Comparison of ENCODE assay signal across 24 mouse cellular contexts in genomic region chr16:96222452-96222851, GRCm38 (mm10). TPM values are rescaled to one million over a fixed set of nuclear protein-coding genes. Genes with fewer than 3 reads are reported as not detected.
DNase-seq lines count a peak whose midpoint lies in the region; ATAC-seq and TF ChIP-seq lines count a peak whose summit lies in the region.
"Had no signal": no experiment of that assay in that cellular context is flagged by ENCODE, and none has a peak within 500 bp of the region (broad histone marks: within the 10 kb centered on the region; RNA-seq: fewer than 3 reads in every experiment).

No protein-coding gene starts in this region.

- no peak for ATAC-seq in heart, embryonic 12.5 days (ENCODE audit: insufficient number of reproducible peaks, low FRiP score)
- ATAC-seq in heart, embryonic 15.5 days (replicated peaks; ENCODE audit: insufficient number of reproducible peaks, insufficient read depth, low FRiP score, low read depth), result no peak
- ATAC-seq in heart, postnatal 0 days (ENCODE audit: insufficient read depth, low read depth), result no peak
- no peak for ATAC-seq in heart, embryonic 11.5 days (replicated peaks; ENCODE audit: insufficient number of reproducible peaks, low FRiP score, low TSS enrichment)
- ATAC-seq: activated CD4-positive, CD25-positive, alpha-beta regulatory T cell, adult 4 months; CD4-positive, CD25-positive, alpha-beta regulatory T cell, adult 4 months; forebrain, embryonic 13.5 days; Patski had no signal

- no peak for TF ChIP-seq EP300 in heart, adult 2 months (IDR thresholded peaks at IDR 0.05; ENCODE audit: insufficient read depth, low read depth, low read length)
- TF ChIP-seq EP300 in heart, postnatal 0 days (IDR thresholded peaks at IDR 0.05; ENCODE audit: low read depth), result no peak

- no peaks in the 10 kb centered on the region for H3K79me2 ChIP-seq in heart, adult 2 months (replicated peaks; ENCODE audit: control insufficient read depth, insufficient read depth, low read length)

- no peak overlapping the region for H3K4me2 ChIP-seq in heart, embryonic 12.5 days
- no peak overlapping the region for H3K4me2 ChIP-seq in heart, embryonic 15.5 days
- H3K4me2 ChIP-seq in heart, postnatal 0 days (ENCODE audit: low read depth, low read length), result no peak overlapping the region
- H3K4me2 ChIP-seq in heart, embryonic 11.5 days, result no peak overlapping the region
- H3K4me2 ChIP-seq: embryonic facial prominence, embryonic 12.5 days; forebrain, embryonic 13.5 days had no signal

- WGBS in heart, adult 2 months, result 59% methylated on average over 1 of the region's 1 CpGs
- 71% methylated on average over 1 of the region's 1 CpGs for WGBS in heart, embryonic 12.5 days
- 76% methylated on average over 1 of the region's 1 CpGs for WGBS in heart, embryonic 15.5 days
- WGBS in heart, postnatal 0 days, result 78% methylated on average over 1 of the region's 1 CpGs
- WGBS in heart, embryonic 11.5 days (ENCODE audit: insufficient replicate concordance), result 66% methylated on average over 1 of the region's 1 CpGs

- DNase-seq in gastrocnemius, adult 2 months, result no peak
- no peak for DNase-seq in gastrocnemius, postnatal 10 days
- DNase-seq in heart, adult 2 months, result no peak
- DNase-seq in heart, adult 9 months (ENCODE audit: low spot score in 2 of 2), result no peak
- DNase-seq in heart, postnatal 0 days (ENCODE audit: low spot score), result no peak
- DNase-seq: adrenal gland, adult 8-10 months; adrenal gland, postnatal 14 days; adrenal gland, postnatal 36 days; B cell, adult 2 months; cerebellum, adult 11-12 months; cerebellum, adult 2 months; cerebellum, adult 9-10 months; cerebellum, postnatal 10 days had no signal

- TF ChIP-seq CTCF in gastrocnemius, adult 2 months (IDR thresholded peaks at IDR 0.05), result no peak
- TF ChIP-seq CTCF in heart, adult 2 months (IDR thresholded peaks at IDR 0.05), result no peak
- TF ChIP-seq CTCF in heart, postnatal 0 days (IDR thresholded peaks at IDR 0.05; ENCODE audit: low read depth), result no peak

- H3K27ac ChIP-seq in gastrocnemius, adult 2 months, result peak overlapping the region; percentile 89
- peak overlapping the region; percentile 55; the same call in 1 of the 2 replicates for H3K27ac ChIP-seq in heart, adult 2 months
- no peak overlapping the region for H3K27ac ChIP-seq in heart, embryonic 12.5 days (ENCODE audit: poor library complexity, severe bottlenecking)
- H3K27ac ChIP-seq in heart, embryonic 15.5 days, result peak overlapping the region; percentile 40
- 0 out of 2 replicates have a peak overlapping the region, but pooled peaks have one; percentile 56 for H3K27ac ChIP-seq in heart, postnatal 0 days (ENCODE audit: low read depth)
- H3K27ac ChIP-seq in heart, embryonic 11.5 days (ENCODE audit: low read depth, low read length), result no peak overlapping the region
- H3K27ac ChIP-seq: embryonic facial prominence, embryonic 10.5 days; embryonic facial prominence, embryonic 12.5 days; forebrain, embryonic 13.5 days had no signal

- no peaks in the 10 kb centered on the region for H3K27me3 ChIP-seq in heart, adult 2 months (ENCODE audit: control insufficient read depth, insufficient read depth, low read length)
- H3K27me3 ChIP-seq in heart, embryonic 12.5 days (replicated peaks), result no peaks in the 10 kb centered on the region
- no peaks in the 10 kb centered on the region for H3K27me3 ChIP-seq in heart, embryonic 15.5 days
- H3K27me3 ChIP-seq in heart, postnatal 0 days (ENCODE audit: control insufficient read depth, insufficient read depth, low read length), result no peaks in the 10 kb centered on the region
- H3K27me3 ChIP-seq in heart, embryonic 11.5 days (ENCODE audit: control insufficient read depth, insufficient read depth, low read length), result no peaks in the 10 kb centered on the region
- H3K27me3 ChIP-seq: CH12.LX; embryonic facial prominence, embryonic 12.5 days; forebrain, embryonic 13.5 days; Patski had no signal

- no peaks in the 10 kb centered on the region for H3K9me3 ChIP-seq in heart, embryonic 12.5 days (replicated peaks)
- no peaks in the 10 kb centered on the region for H3K9me3 ChIP-seq in heart, embryonic 15.5 days (replicated peaks)
- H3K9me3 ChIP-seq in heart, postnatal 0 days (replicated peaks; ENCODE audit: control insufficient read depth, low read length), result no peaks in the 10 kb centered on the region
- H3K9me3 ChIP-seq in heart, embryonic 11.5 days (replicated peaks; ENCODE audit: control insufficient read depth, low read length), result no peaks in the 10 kb centered on the region
- H3K9me3 ChIP-seq: embryonic facial prominence, embryonic 10.5 days; embryonic facial prominence, embryonic 12.5 days; forebrain, embryonic 13.5 days; G1E had no signal

- TF ChIP-seq POLR2A in heart, adult 2 months (IDR thresholded peaks at IDR 0.05; ENCODE audit: insufficient read depth, low read depth, low read length), result no peak

- peak overlapping the region; percentile 56 for H3K4me3 ChIP-seq in gastrocnemius, adult 2 months
- no peak overlapping the region for H3K4me3 ChIP-seq in heart, adult 2 months
- no peak overlapping the region for H3K4me3 ChIP-seq in heart, embryonic 12.5 days
- no peak overlapping the region for H3K4me3 ChIP-seq in heart, embryonic 15.5 days
- H3K4me3 ChIP-seq in heart, postnatal 0 days (ENCODE audit: low read depth, low read length), result no peak overlapping the region
- H3K4me3 ChIP-seq in heart, embryonic 11.5 days (ENCODE audit: low read depth, low read length), result no peak overlapping the region
- H3K4me3 ChIP-seq: embryonic facial prominence, embryonic 10.5 days; embryonic facial prominence, embryonic 12.5 days; forebrain, embryonic 13.5 days had no signal

- no peak overlapping the region for H3K9ac ChIP-seq in heart, adult 2 months (ENCODE audit: low read depth, low read length)
- H3K9ac ChIP-seq in heart, embryonic 12.5 days, result no peak overlapping the region
- H3K9ac ChIP-seq in heart, embryonic 15.5 days, result no peak overlapping the region
- no peak overlapping the region for H3K9ac ChIP-seq in heart, postnatal 0 days (replicated peaks; ENCODE audit: low read depth, low read length)
- no peak overlapping the region for H3K9ac ChIP-seq in heart, embryonic 11.5 days (ENCODE audit: low read depth, low read length)
- H3K9ac ChIP-seq: embryonic facial prominence, embryonic 12.5 days; forebrain, embryonic 13.5 days had no signal

- intact Hi-C loops in gastrocnemius, adult 2 months (cut with DNase I), result no loop called here
- intact Hi-C loops in heart, adult 2 months (cut with DNase I), result no loop called here

- H3K4me1 ChIP-seq in heart, adult 2 months (ENCODE audit: control insufficient read depth, insufficient read depth, low read length), result no peaks in the 10 kb centered on the region; the same call in 1 of the 2 replicates
- H3K4me1 ChIP-seq in heart, embryonic 12.5 days (replicated peaks), result peaks cover 12% of the 10 kb centered on the region
- H3K4me1 ChIP-seq in heart, embryonic 15.5 days (replicated peaks), result peaks cover 31% of the 10 kb centered on the region
- peaks cover 18% of the 10 kb centered on the region; the same call in 1 of the 2 replicates for H3K4me1 ChIP-seq in heart, postnatal 0 days (ENCODE audit: control insufficient read depth, insufficient read depth)
- no peaks in the 10 kb centered on the region for H3K4me1 ChIP-seq in heart, embryonic 11.5 days (ENCODE audit: control insufficient read depth, insufficient read depth, low read length)
- H3K4me1 ChIP-seq: embryonic facial prominence, embryonic 10.5 days; embryonic facial prominence, embryonic 12.5 days; forebrain, embryonic 13.5 days had no signal

- peaks cover 5% of the 10 kb centered on the region for H3K36me3 ChIP-seq in heart, adult 2 months (ENCODE audit: control insufficient read depth, insufficient read depth, low read length)
- H3K36me3 ChIP-seq in heart, embryonic 12.5 days, result peaks cover 63% of the 10 kb centered on the region
- H3K36me3 ChIP-seq in heart, embryonic 15.5 days, result peaks cover 23% of the 10 kb centered on the region
- H3K36me3 ChIP-seq in heart, postnatal 0 days (replicated peaks; ENCODE audit: control insufficient read depth, insufficient read depth, low read length), result peaks cover 24% of the 10 kb centered on the region
- peaks cover 2% of the 10 kb centered on the region; the same call in 1 of the 2 replicates for H3K36me3 ChIP-seq in heart, embryonic 11.5 days (ENCODE audit: control insufficient read depth, insufficient read depth, low read length)
- H3K36me3 ChIP-seq: embryonic facial prominence, embryonic 10.5 days; embryonic facial prominence, embryonic 12.5 days; G1E had no signal

RNA-seq across cellular contexts. Expression of gene B3galt5, which starts 13.1 kb away (rescaled TPM):
- not detected for total RNA-seq in gastrocnemius, adult 2 months (2021)
- total RNA-seq in gastrocnemius, postnatal 10 days (2021), result under 1 TPM; 0.16 to 0.26 TPM
- not detected for total RNA-seq in heart, adult 2 months (2021)
- polyA plus RNA-seq in heart, adult 2 months (2012; rRNA removed), result 0.03 TPM in 1 of 2 replicates, not detected in the other
- 0.05 TPM in 1 of 2 replicates, not detected in the other for polyA plus RNA-seq in heart, embryonic 12.5 days (2016; fragmentation: Nextera tagmentation; extraction: Ambion mirVana)
- polyA plus RNA-seq in heart, embryonic 15.5 days (2015; fragmentation: Nextera tagmentation; extraction: Ambion mirVana), result 0.16 and 1.6 TPM in 2 replicates
- 0.08 TPM in 1 of 2 replicates, not detected in the other for total RNA-seq in heart, postnatal 0 days (2014; rRNA removed; ENCODE audit: low replicate concordance)
- polyA plus RNA-seq in heart, postnatal 0 days (2015; fragmentation: Nextera tagmentation; extraction: Ambion mirVana), result not detected in 2 replicates
- 0.03 TPM in 1 of 2 replicates, not detected in the other for polyA plus RNA-seq in heart, embryonic 11.5 days (2014; fragmentation: Nextera tagmentation; extraction: Ambion mirVana)
- total RNA-seq: adrenal gland, postnatal 14 days had no signal
- polyA plus RNA-seq: G1E, Patski had no signal

RNA-seq across cellular contexts. Expression of gene Sh3bgr, which starts 22.2 kb away (rescaled TPM):
- 100 to 1,000 TPM; 843 to 991 TPM for total RNA-seq in gastrocnemius, adult 2 months (2021)
- 100 to 1,000 TPM; 810 to 907 TPM for total RNA-seq in gastrocnemius, postnatal 10 days (2021)
- total RNA-seq in heart, adult 2 months (2021), result 100 to 1,000 TPM; 298 to 308 TPM
- polyA plus RNA-seq in heart, adult 2 months (2012; rRNA removed), result 313 and 426 TPM in 2 replicates
- 626 and 648 TPM in 2 replicates for polyA plus RNA-seq in heart, embryonic 12.5 days (2016; fragmentation: Nextera tagmentation; extraction: Ambion mirVana)
- polyA plus RNA-seq in heart, embryonic 15.5 days (2015; fragmentation: Nextera tagmentation; extraction: Ambion mirVana), result 413 and 595 TPM in 2 replicates
- total RNA-seq in heart, postnatal 0 days (2014; rRNA removed; ENCODE audit: low replicate concordance), result 227 and 290 TPM in 2 replicates
- polyA plus RNA-seq in heart, postnatal 0 days (2015; fragmentation: Nextera tagmentation; extraction: Ambion mirVana), result 597 and 622 TPM in 2 replicates
- polyA plus RNA-seq in heart, embryonic 11.5 days (2014; fragmentation: Nextera tagmentation; extraction: Ambion mirVana), result 664 and 687 TPM in 2 replicates
- total RNA-seq: G1E had no signal
- polyA plus RNA-seq: activated CD4-positive, CD25-positive, alpha-beta regulatory T cell, adult 4 months; CD4-positive, CD25-positive, alpha-beta regulatory T cell, adult 4 months; G1E had no signal

RNA-seq across cellular contexts. Expression of gene Lca5l, which starts 30.4 kb away (rescaled TPM):
- under 1 TPM; 0.50 to 0.51 TPM for total RNA-seq in gastrocnemius, adult 2 months (2021)
- total RNA-seq in gastrocnemius, postnatal 10 days (2021), result 1 to 10 TPM; 1.2 to 1.5 TPM
- under 1 TPM; 0.34 to 0.39 TPM for total RNA-seq in heart, adult 2 months (2021)
- polyA plus RNA-seq in heart, adult 2 months (2012; rRNA removed), result 0.37 and 0.38 TPM in 2 replicates
- polyA plus RNA-seq in heart, embryonic 12.5 days (2016; fragmentation: Nextera tagmentation; extraction: Ambion mirVana), result 1.5 and 2.1 TPM in 2 replicates
- polyA plus RNA-seq in heart, embryonic 15.5 days (2015; fragmentation: Nextera tagmentation; extraction: Ambion mirVana), result 1.2 and 1.5 TPM in 2 replicates
- 1.5 and 3.4 TPM in 2 replicates for total RNA-seq in heart, postnatal 0 days (2014; rRNA removed; ENCODE audit: low replicate concordance)
- polyA plus RNA-seq in heart, postnatal 0 days (2015; fragmentation: Nextera tagmentation; extraction: Ambion mirVana), result 2.3 TPM in 2 replicates
- polyA plus RNA-seq in heart, embryonic 11.5 days (2014; fragmentation: Nextera tagmentation; extraction: Ambion mirVana), result 1.5 and 1.6 TPM in 2 replicates
- polyA plus RNA-seq: CD4-positive, CD25-positive, alpha-beta regulatory T cell, adult 4 months; G1E had no signal

Comparison
In these comparisons a context has a peak if more than half of its experiments do, and no peak if none do; other contexts are left out.
1. H3K27ac ChIP-seq: peak in gastrocnemius, adult 2 months (single experiment), heart, adult 2 months (single experiment), heart, embryonic 15.5 days (single experiment) and heart, postnatal 0 days (single experiment); none in heart, embryonic 12.5 days (single experiment) and heart, embryonic 11.5 days (single experiment).